Comparison of ENCODE assay signal across 11 mouse cellular contexts in genomic region chr11:94929599-94929998, GRCm38 (mm10). TPM values are rescaled to one million over a fixed set of nuclear protein-coding genes. Genes with fewer than 3 reads are reported as not detected.
DNase-seq lines count a peak whose midpoint lies in the region; ATAC-seq lines count a peak whose summit lies in the region.
"Had no signal": no experiment of that assay in that cellular context is flagged by ENCODE, and none has a peak within 500 bp of the region (broad histone marks: within the 10 kb centered on the region; RNA-seq: fewer than 3 reads in every experiment).

No protein-coding gene starts in this region.

- peak; percentile 59 for DNase-seq in NIH3T3 (ENCODE audit: low read depth)
- DNase-seq in spleen, adult 18-20 months, result no peak
- no peak for DNase-seq in testis, postnatal 14 days (ENCODE audit: low spot score)
- no peak for DNase-seq in left cerebral cortex, adult 9 months (ENCODE audit: low spot score in 2 of 2)
- DNase-seq: right cerebral cortex, postnatal 25 days had no signal

- ATAC-seq in hindbrain, embryonic 12.5 days (ENCODE audit: low FRiP score), result no peak
- no peak for ATAC-seq in hindbrain, embryonic 16.5 days
- ATAC-seq in embryonic facial prominence, embryonic 13.5 days (ENCODE audit: insufficient number of reproducible peaks, insufficient read depth, low FRiP score, low TSS enrichment, low read depth), result no peak
- no peak for ATAC-seq in limb, embryonic 13.5 days (ENCODE audit: low FRiP score, low read depth)

- no peak overlapping the region for H3K9ac ChIP-seq in hindbrain, embryonic 12.5 days
- H3K9ac ChIP-seq in hindbrain, embryonic 16.5 days (ENCODE audit: low read depth, low read length), result no peak overlapping the region
- H3K9ac ChIP-seq in embryonic facial prominence, embryonic 13.5 days, result no peak overlapping the region; the same call in 1 of the 2 replicates
- H3K9ac ChIP-seq in limb, embryonic 13.5 days, result no peak overlapping the region

- no peak overlapping the region for H3K4me3 ChIP-seq in hindbrain, embryonic 12.5 days
- H3K4me3 ChIP-seq in hindbrain, embryonic 16.5 days (ENCODE audit: low read length), result no peak overlapping the region
- H3K4me3 ChIP-seq in embryonic facial prominence, embryonic 13.5 days, result no peak overlapping the region
- no peak overlapping the region for H3K4me3 ChIP-seq in limb, embryonic 13.5 days

- no peaks in the 10 kb centered on the region for H3K9me3 ChIP-seq in hindbrain, embryonic 12.5 days (replicated peaks)
- no peaks in the 10 kb centered on the region for H3K9me3 ChIP-seq in hindbrain, embryonic 16.5 days (ENCODE audit: control insufficient read depth, low read length)
- H3K9me3 ChIP-seq in embryonic facial prominence, embryonic 13.5 days, result no peaks in the 10 kb centered on the region
- H3K9me3 ChIP-seq in limb, embryonic 13.5 days, result no peaks in the 10 kb centered on the region

- peaks cover 33% of the 10 kb centered on the region for H3K27me3 ChIP-seq in hindbrain, embryonic 12.5 days
- H3K27me3 ChIP-seq in hindbrain, embryonic 16.5 days (replicated peaks; ENCODE audit: control insufficient read depth, insufficient read depth, low read length), result peaks cover 16% of the 10 kb centered on the region
- H3K27me3 ChIP-seq in embryonic facial prominence, embryonic 13.5 days, result no peaks in the 10 kb centered on the region
- no peaks in the 10 kb centered on the region for H3K27me3 ChIP-seq in limb, embryonic 13.5 days

- no peak overlapping the region for H3K4me2 ChIP-seq in hindbrain, embryonic 12.5 days (replicated peaks)
- no peak overlapping the region for H3K4me2 ChIP-seq in hindbrain, embryonic 16.5 days (ENCODE audit: low read length)
- peak overlapping the region; percentile 48; the same call in 1 of the 2 replicates for H3K4me2 ChIP-seq in embryonic facial prominence, embryonic 13.5 days
- H3K4me2 ChIP-seq in limb, embryonic 13.5 days (replicated peaks), result peak overlapping the region; percentile 55; the same call in 1 of the 2 replicates

- no peaks in the 10 kb centered on the region for H3K36me3 ChIP-seq in hindbrain, embryonic 12.5 days
- H3K36me3 ChIP-seq in hindbrain, embryonic 16.5 days (ENCODE audit: control insufficient read depth, insufficient read depth, low read length), result no peaks in the 10 kb centered on the region
- no peaks in the 10 kb centered on the region for H3K36me3 ChIP-seq in embryonic facial prominence, embryonic 13.5 days
- no peaks in the 10 kb centered on the region for H3K36me3 ChIP-seq in limb, embryonic 13.5 days

- H3K4me1 ChIP-seq in hindbrain, embryonic 12.5 days, result peaks cover 34% of the 10 kb centered on the region
- H3K4me1 ChIP-seq in hindbrain, embryonic 16.5 days (ENCODE audit: control insufficient read depth, insufficient read depth, low read depth, low read length), result peaks cover 6% of the 10 kb centered on the region; the same call in 1 of the 2 replicates
- peaks cover 73% of the 10 kb centered on the region for H3K4me1 ChIP-seq in embryonic facial prominence, embryonic 13.5 days
- peaks cover 72% of the 10 kb centered on the region for H3K4me1 ChIP-seq in limb, embryonic 13.5 days

- H3K27ac ChIP-seq in hindbrain, embryonic 12.5 days, result peak overlapping the region; percentile 56; the same call in 1 of the 2 replicates
- no peak overlapping the region for H3K27ac ChIP-seq in hindbrain, embryonic 16.5 days (ENCODE audit: low read depth, low read length)
- H3K27ac ChIP-seq in embryonic facial prominence, embryonic 13.5 days, result peak overlapping the region; percentile 96
- H3K27ac ChIP-seq in limb, embryonic 13.5 days, result peak overlapping the region; percentile 96
- H3K27ac ChIP-seq: macrophage had no signal

- 42% methylated on average over 9 of the region's 9 CpGs for WGBS in hindbrain, embryonic 12.5 days
- WGBS in hindbrain, embryonic 16.5 days, result 56% methylated on average over 9 of the region's 9 CpGs
- 25% methylated on average over 9 of the region's 9 CpGs for WGBS in embryonic facial prominence, embryonic 13.5 days
- 23% methylated on average over 9 of the region's 9 CpGs for WGBS in limb, embryonic 13.5 days

RNA-seq across cellular contexts. Expression of gene Col1a1, which starts 6.4 kb away (rescaled TPM):
- polyA plus RNA-seq in hindbrain, embryonic 12.5 days (2016; fragmentation: Nextera tagmentation; extraction: Ambion mirVana), result 508 and 685 TPM in 2 replicates
- polyA plus RNA-seq in hindbrain, embryonic 16.5 days (2015; fragmentation: Nextera tagmentation; extraction: Ambion mirVana), result 105 and 275 TPM in 2 replicates
- 1,060 and 1,259 TPM in 2 replicates for polyA plus RNA-seq in embryonic facial prominence, embryonic 13.5 days (2015; fragmentation: Nextera tagmentation; extraction: Ambion mirVana)
- polyA plus RNA-seq in limb, embryonic 13.5 days (2015; fragmentation: Nextera tagmentation; extraction: Ambion mirVana), result 1,007 and 1,170 TPM in 2 replicates

RNA-seq across cellular contexts. Expression of gene Hils1, which starts 37.8 kb away (rescaled TPM):
- polyA plus RNA-seq in hindbrain, embryonic 12.5 days (2016; fragmentation: Nextera tagmentation; extraction: Ambion mirVana), result not detected in 2 replicates
- not detected in 2 replicates for polyA plus RNA-seq in hindbrain, embryonic 16.5 days (2015; fragmentation: Nextera tagmentation; extraction: Ambion mirVana)
- polyA plus RNA-seq in embryonic facial prominence, embryonic 13.5 days (2015; fragmentation: Nextera tagmentation; extraction: Ambion mirVana), result not detected in 2 replicates
- not detected in 2 replicates for polyA plus RNA-seq in limb, embryonic 13.5 days (2015; fragmentation: Nextera tagmentation; extraction: Ambion mirVana)
- polyA plus RNA-seq: macrophage; neural tube, embryonic 11.5 days had no signal

RNA-seq across cellular contexts. Expression of gene Sgca, which starts 46.5 kb away (rescaled TPM):
- polyA plus RNA-seq in hindbrain, embryonic 12.5 days (2016; fragmentation: Nextera tagmentation; extraction: Ambion mirVana), result 0.43 and 1.5 TPM in 2 replicates
- polyA plus RNA-seq in hindbrain, embryonic 16.5 days (2015; fragmentation: Nextera tagmentation; extraction: Ambion mirVana), result 0.24 and 1.3 TPM in 2 replicates
- 1.1 and 1.5 TPM in 2 replicates for polyA plus RNA-seq in embryonic facial prominence, embryonic 13.5 days (2015; fragmentation: Nextera tagmentation; extraction: Ambion mirVana)
- 6.1 and 7.1 TPM in 2 replicates for polyA plus RNA-seq in limb, embryonic 13.5 days (2015; fragmentation: Nextera tagmentation; extraction: Ambion mirVana)
- polyA plus RNA-seq: macrophage had no signal

Comparison
In these comparisons a context has a peak if more than half of its experiments do, and no peak if none do; other contexts are left out.
1. H3K4me2 ChIP-seq: peak in embryonic facial prominence, embryonic 13.5 days (single experiment) and limb, embryonic 13.5 days (single experiment); none in hindbrain, embryonic 12.5 days (single experiment) and hindbrain, embryonic 16.5 days (single experiment).